Mouse (Mus musculus) adrenal gland, adult (tissue): Measurements from ENCODE around the gene Il17rc.
A peak's percentile ranks its signal among the peaks of the same experiment; 100 is the strongest.

Experiments used
- DNase-seq, 2 experiments: peaks; one replicate each; pipeline ENCODE4 v3.0.0; 2022 to 2023; ENCODE audit warnings: low spot score in 1 of 2; ENCODE audit not compliant: inconsistent age in 2 of 2

Gene Il17rc

GRCm38 (mm10) chr6:113492101-113492864 lies 21.1 kb downstream of the Il17rc start:
- no peak for DNase-seq

GRCm38 (mm10) chr6:113494258-113494788 lies 23.1 kb downstream of the Il17rc start:
- peak; percentile 80 to 90 for DNase-seq

GRCm38 (mm10) chr6:113495071-113495675 lies 23.9 kb downstream of the Il17rc start:
- DNase-seq, result no peak

GRCm38 (mm10) chr6:113499346-113499745 lies 28.1 kb downstream of the Il17rc start:
- no peak for DNase-seq

GRCm38 (mm10) chr6:113501388-113502084 lies 30.3 kb downstream of the Il17rc start, which contains the start of gene Prrt3:
TSS of gene Prrt3 (minus strand) at chr6:113501931.
- DNase-seq, result no peak

- DNase-seq, result no peak
Measured at GRCm38 (mm10) chr6:113502801-113503200, 31.6 kb downstream of the Il17rc start.

GRCm38 (mm10) chr6:113505689-113506088 lies 34.5 kb downstream of the Il17rc start:
- DNase-seq, result no peak

- no peak for DNase-seq
Measured at GRCm38 (mm10) chr6:113507130-113507529, 35.9 kb downstream of the Il17rc start.

- no peak for DNase-seq
Measured at GRCm38 (mm10) chr6:113508272-113508946, 37.2 kb downstream of the Il17rc start.

GRCm38 (mm10) chr6:113508947-113509280 lies 37.7 kb downstream of the Il17rc start:
- DNase-seq, result no peak

- peak in 1 of 2 experiments; percentile 72 for DNase-seq
Measured at GRCm38 (mm10) chr6:113513944-113514343, 42.7 kb downstream of the Il17rc start.

GRCm38 (mm10) chr6:113514600-113514999 lies 43.4 kb downstream of the Il17rc start:
- DNase-seq, result no peak

GRCm38 (mm10) chr6:113517434-113518080 lies 46.3 kb downstream of the Il17rc start:
- DNase-seq, result no peak

GRCm38 (mm10) chr6:113522310-113522709 lies 51.1 kb downstream of the Il17rc start:
- peak in 1 of 2 experiments; percentile 51 for DNase-seq

- no peak for DNase-seq
Measured at GRCm38 (mm10) chr6:113523420-113523819, 52.2 kb downstream of the Il17rc start.

GRCm38 (mm10) chr6:113530932-113531839 lies 60.0 kb downstream of the Il17rc start, which contains the start of the genes Emc3 and Fancd2:
TSS of gene Emc3 (minus strand) at chr6:113531652.
TSS of gene Fancd2 (plus strand) at chr6:113531682.
- peak; percentile 89 to 98 for DNase-seq

GRCm38 (mm10) chr6:113531840-113532404 lies 60.7 kb downstream of the Il17rc start:
- DNase-seq, result no peak
